Comparison of ENCODE assay signal across 24 mouse cellular contexts in the genomic region with DNA sequence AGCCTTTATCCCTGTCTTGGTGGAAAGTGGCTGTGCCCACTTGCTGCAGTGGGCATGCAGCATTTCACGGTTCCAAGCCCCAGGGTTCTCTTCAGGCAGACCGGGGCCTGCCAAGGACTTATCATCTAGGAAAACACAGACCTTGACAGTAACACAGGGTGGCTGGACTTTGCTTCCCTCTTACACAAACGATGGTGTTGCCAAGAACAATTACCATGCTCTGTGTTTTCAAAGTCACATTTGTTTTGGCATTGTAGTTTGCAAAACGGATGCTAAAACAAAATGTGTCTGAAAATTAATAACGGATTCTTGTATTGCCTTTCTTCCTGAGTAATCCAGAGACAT. TPM values are rescaled to one million over a fixed set of nuclear protein-coding genes. Genes with fewer than 3 reads are reported as not detected.
DNase-seq lines count a peak whose midpoint lies in the region; ATAC-seq and TF ChIP-seq lines count a peak whose summit lies in the region.
"Had no signal": no experiment of that assay in that cellular context is flagged by ENCODE, and none has a peak within 500 bp of the region (broad histone marks: within the 10 kb centered on the region; RNA-seq: fewer than 3 reads in every experiment).

No protein-coding gene starts in this region.

- WGBS in heart, adult 2 months: 14% methylated on average over 5 of the region's 5 CpGs
- WGBS in kidney, embryonic 14.5 days: 38% methylated on average over 5 of the region's 5 CpGs
- WGBS in spleen, adult 2 months: 66% methylated on average over 5 of the region's 5 CpGs
- 47% methylated on average over 5 of the region's 5 CpGs for WGBS in neural tube, embryonic 15.5 days

- no peak for TF ChIP-seq POLR2A in heart, adult 2 months (IDR thresholded peaks at IDR 0.05; ENCODE audit: insufficient read depth, low read depth, low read length)
- TF ChIP-seq POLR2A in spleen, adult 2 months (IDR thresholded peaks at IDR 0.05; ENCODE audit: low read depth, low read length): no peak

- H3K9me3 ChIP-seq in kidney, embryonic 14.5 days (ENCODE audit: control insufficient read depth, low read length): no peaks in the 10 kb centered on the region
- H3K9me3 ChIP-seq in neural tube, embryonic 15.5 days (replicated peaks): no peaks in the 10 kb centered on the region; the same call in 1 of the 2 replicates
- H3K9me3 ChIP-seq: embryonic facial prominence, embryonic 15.5 days; midbrain, embryonic 12.5 days had no signal

- peak overlapping the region; percentile 78 for H3K27ac ChIP-seq in heart, adult 2 months
- no peak overlapping the region for H3K27ac ChIP-seq in kidney, embryonic 14.5 days (ENCODE audit: low read depth, low read length)
- peak overlapping the region; percentile 45; the same call in 1 of the 2 replicates for H3K27ac ChIP-seq in spleen, adult 2 months (ENCODE audit: insufficient read depth, low read length)
- H3K27ac ChIP-seq in neural tube, embryonic 15.5 days (replicated peaks): no peak overlapping the region
- H3K27ac ChIP-seq: embryonic facial prominence, embryonic 15.5 days; hindbrain, postnatal 0 days; midbrain, embryonic 12.5 days had no signal

- H3K36me3 ChIP-seq in heart, adult 2 months (ENCODE audit: control insufficient read depth, insufficient read depth, low read length): peaks cover 18% of the 10 kb centered on the region
- no peaks in the 10 kb centered on the region for H3K36me3 ChIP-seq in kidney, embryonic 14.5 days (ENCODE audit: control insufficient read depth, insufficient read depth, low read length)
- H3K36me3 ChIP-seq in spleen, adult 2 months (ENCODE audit: control insufficient read depth, insufficient read depth, low read length): no peaks in the 10 kb centered on the region
- no peaks in the 10 kb centered on the region for H3K36me3 ChIP-seq in neural tube, embryonic 15.5 days
- H3K36me3 ChIP-seq: embryonic facial prominence, embryonic 15.5 days; midbrain, embryonic 12.5 days had no signal

- intact Hi-C loops in heart, adult 2 months (cut with DNase I): loop anchor here (10.0 kb wide), 1 partner anchor 115 kb away; no protein-coding TSS in a partner anchor
- intact Hi-C loops in heart, postnatal 10 days (cut with DNase I): loop anchor here (10.0 kb wide), 1 partner anchor 735 kb away; no protein-coding TSS in a partner anchor

- no peak for TF ChIP-seq CTCF in heart, adult 2 months (IDR thresholded peaks at IDR 0.05)
- no peak for TF ChIP-seq CTCF in spleen, adult 2 months (IDR thresholded peaks at IDR 0.05; ENCODE audit: extremely low read depth, insufficient read depth, insufficient read length, insufficient replicate concordance)

- H3K9ac ChIP-seq in heart, adult 2 months (ENCODE audit: low read depth, low read length): peak overlapping the region; percentile 18; the same call in 1 of the 2 replicates
- no peak overlapping the region for H3K9ac ChIP-seq in kidney, embryonic 14.5 days (ENCODE audit: low read depth, low read length)
- H3K9ac ChIP-seq in neural tube, embryonic 15.5 days (replicated peaks): no peak overlapping the region
- H3K9ac ChIP-seq: embryonic facial prominence, embryonic 15.5 days; midbrain, embryonic 12.5 days had no signal

- no peak overlapping the region for H3K4me3 ChIP-seq in heart, adult 2 months
- H3K4me3 ChIP-seq in kidney, embryonic 14.5 days (ENCODE audit: low read length): no peak overlapping the region
- H3K4me3 ChIP-seq in spleen, adult 2 months (ENCODE audit: extremely low read depth, insufficient read depth, insufficient read length): no peak overlapping the region
- H3K4me3 ChIP-seq in neural tube, embryonic 15.5 days (replicated peaks): no peak overlapping the region
- H3K4me3 ChIP-seq: embryonic facial prominence, embryonic 15.5 days; midbrain, embryonic 12.5 days had no signal

- no peak overlapping the region for H3K4me2 ChIP-seq in kidney, embryonic 14.5 days (replicated peaks; ENCODE audit: low read depth, low read length)
- H3K4me2 ChIP-seq in neural tube, embryonic 15.5 days: no peak overlapping the region
- H3K4me2 ChIP-seq: embryonic facial prominence, embryonic 15.5 days; midbrain, embryonic 12.5 days had no signal

- TF ChIP-seq EP300 in heart, adult 2 months (IDR thresholded peaks at IDR 0.05; ENCODE audit: insufficient read depth, low read depth, low read length): no peak

- no peaks in the 10 kb centered on the region for H3K27me3 ChIP-seq in heart, adult 2 months (ENCODE audit: control insufficient read depth, insufficient read depth, low read length)
- no peaks in the 10 kb centered on the region for H3K27me3 ChIP-seq in kidney, embryonic 14.5 days (ENCODE audit: control insufficient read depth, insufficient read depth, low read length)
- 0 out of 2 replicates have a peak, but pooled peaks cover 3% of the 10 kb centered on the region for H3K27me3 ChIP-seq in spleen, adult 2 months (ENCODE audit: control insufficient read depth, insufficient read depth, low read length)
- H3K27me3 ChIP-seq in neural tube, embryonic 15.5 days (replicated peaks): peaks cover 48% of the 10 kb centered on the region
- H3K27me3 ChIP-seq: embryonic facial prominence, embryonic 15.5 days had no signal

- no peak for DNase-seq in heart, adult 2 months
- DNase-seq in heart, postnatal 10 days: no peak
- peak; percentile 27 for DNase-seq in kidney, adult 11 months
- DNase-seq in spleen, adult 2 months (ENCODE audit: low read depth in 1 of 2, low spot score in 2 of 2): no peak
- no peak for DNase-seq in spleen, adult 12 weeks (ENCODE audit: low spot score)
- DNase-seq in retina, postnatal 1 day: no peak
- DNase-seq: cerebellum, adult 18-20 months; cerebellum, postnatal 36 days; layer of hippocampus, adult 9-11 months; lung, postnatal 10 days; right cerebral cortex, adult 18-20 months; thymus, postnatal 25 days had no signal

- no peaks in the 10 kb centered on the region; the same call in none of the 2 replicates for H3K79me2 ChIP-seq in heart, adult 2 months (replicated peaks; ENCODE audit: control insufficient read depth, insufficient read depth, low read length)

- peaks cover 40% of the 10 kb centered on the region for H3K4me1 ChIP-seq in heart, adult 2 months (ENCODE audit: control insufficient read depth, insufficient read depth, low read length)
- peaks cover 37% of the 10 kb centered on the region for H3K4me1 ChIP-seq in kidney, embryonic 14.5 days (ENCODE audit: control insufficient read depth, insufficient read depth, low read length)
- no peaks in the 10 kb centered on the region for H3K4me1 ChIP-seq in spleen, adult 2 months (ENCODE audit: control insufficient read depth, insufficient read depth, insufficient read length)
- peaks cover 32% of the 10 kb centered on the region for H3K4me1 ChIP-seq in neural tube, embryonic 15.5 days

- ATAC-seq in kidney, embryonic 14.5 days (ENCODE audit: low FRiP score, low TSS enrichment): no peak
- no peak for ATAC-seq in neural tube, embryonic 15.5 days (ENCODE audit: low FRiP score)
- ATAC-seq: forebrain, embryonic 16.5 days; hindbrain, postnatal 0 days; intestine, postnatal 0 days had no signal

RNA-seq across cellular contexts. Expression of a gene that starts 6.7 kb away (rescaled TPM):
- total RNA-seq in heart, adult 2 months (2021): 1 to 10 TPM; 3.9 to 4.1 TPM
- 4.0 and 4.2 TPM in 2 replicates for polyA plus RNA-seq in heart, adult 2 months (2012; rRNA removed)
- 1 to 10 TPM; 3.7 to 4.3 TPM for total RNA-seq in heart, postnatal 10 days (2021)
- 20.7 TPM in 2 replicates for polyA plus RNA-seq in kidney, embryonic 14.5 days (2014; fragmentation: Nextera tagmentation; extraction: Ambion mirVana)
- 1.3 and 1.5 TPM in 2 replicates for polyA plus RNA-seq in spleen, adult 2 months (2012; rRNA removed)
- polyA plus RNA-seq in neural tube, embryonic 15.5 days (2015; fragmentation: Nextera tagmentation; extraction: Ambion mirVana): 7.6 and 8.0 TPM in 2 replicates
- total RNA-seq: CH12.LX; hematopoietic stem cell, adult 5-6 weeks; megakaryocyte progenitor cell, adult 5-6 weeks; MEL; monocyte, adult 5-6 weeks had no signal

Comparison
In these comparisons a context has a peak if more than half of its experiments do, and no peak if none do; other contexts are left out.
1. H3K27ac ChIP-seq: peak in heart, adult 2 months (single experiment) and spleen, adult 2 months (single experiment); none in kidney, embryonic 14.5 days (single experiment) and neural tube, embryonic 15.5 days (single experiment).